Mouse (Mus musculus) regulatory T cell (primary cell): ENCODE data around the gene Nfkb1.

Experiments used
- in situ Hi-C: fragments of 300-600 bp; cut with MboI, MseI; formaldehyde crosslinking; loops from one replicate; pipeline ENCODE4 v1.15.1; 2025; ENCODE audit warnings: high pct_unique_total_duplicates

Gene Nfkb1

DNA sequence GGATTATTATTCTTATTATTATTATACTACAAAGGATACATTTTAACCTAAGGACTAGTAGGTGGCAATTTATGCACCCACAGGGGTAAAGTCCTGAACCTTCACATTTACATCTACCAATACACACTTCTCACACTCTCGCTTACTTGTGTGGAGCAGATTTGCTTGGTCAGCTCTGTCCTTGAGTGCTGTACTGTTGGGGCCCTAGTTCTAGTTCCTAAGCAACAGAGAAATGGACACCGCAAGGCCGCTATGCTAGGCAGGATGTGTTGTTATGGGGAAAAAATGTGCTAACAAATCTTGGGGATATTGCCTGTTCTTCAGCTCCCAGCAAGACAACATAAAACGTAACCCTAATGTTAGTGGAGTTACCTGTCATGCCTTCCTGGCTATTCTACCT is 99.3 kb downstream of the Nfkb1 start:
- in situ Hi-C loops, result no loop called here

DNA sequence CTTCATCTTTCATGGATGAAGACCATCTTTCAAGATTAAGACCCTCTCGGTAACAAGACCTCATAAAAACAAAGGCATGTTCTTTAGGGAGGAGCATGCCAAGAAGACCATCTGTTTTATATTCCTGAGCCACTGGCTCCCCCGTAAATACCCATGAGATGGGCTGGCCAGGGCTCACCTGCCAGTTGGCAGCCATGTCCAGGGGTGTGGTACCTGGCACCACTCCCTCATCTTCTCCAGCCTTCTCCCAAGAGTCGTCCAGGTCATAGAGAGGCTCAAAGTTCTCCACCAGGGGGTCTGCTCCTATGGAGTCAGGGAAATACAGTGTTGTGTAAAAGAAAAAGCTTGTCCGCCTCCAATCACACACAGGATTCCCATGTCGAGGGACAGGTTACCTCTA is 100.0 kb downstream of the Nfkb1 start:
- in situ Hi-C loops, result no loop called here

DNA sequence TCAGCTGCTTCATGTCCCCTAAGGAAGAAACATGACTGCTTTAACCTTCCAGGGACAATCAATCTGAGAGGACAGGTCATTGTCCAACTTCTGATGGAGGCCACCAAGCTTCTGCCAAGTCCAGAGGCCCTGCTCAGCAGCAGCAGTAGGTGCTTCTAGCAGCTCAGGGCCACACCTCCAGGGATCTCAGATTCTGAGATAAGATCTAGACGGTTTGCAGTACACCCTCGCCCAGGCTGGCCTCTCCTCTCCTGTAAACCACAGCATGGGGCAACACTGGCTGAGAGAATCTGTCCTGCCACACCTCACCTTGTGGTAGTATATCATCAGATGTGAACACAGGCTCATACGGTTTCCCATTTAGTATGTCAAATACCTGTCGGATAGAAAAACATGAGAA is 100.9 kb downstream of the Nfkb1 start:
- in situ Hi-C loops, result no loop called here

DNA sequence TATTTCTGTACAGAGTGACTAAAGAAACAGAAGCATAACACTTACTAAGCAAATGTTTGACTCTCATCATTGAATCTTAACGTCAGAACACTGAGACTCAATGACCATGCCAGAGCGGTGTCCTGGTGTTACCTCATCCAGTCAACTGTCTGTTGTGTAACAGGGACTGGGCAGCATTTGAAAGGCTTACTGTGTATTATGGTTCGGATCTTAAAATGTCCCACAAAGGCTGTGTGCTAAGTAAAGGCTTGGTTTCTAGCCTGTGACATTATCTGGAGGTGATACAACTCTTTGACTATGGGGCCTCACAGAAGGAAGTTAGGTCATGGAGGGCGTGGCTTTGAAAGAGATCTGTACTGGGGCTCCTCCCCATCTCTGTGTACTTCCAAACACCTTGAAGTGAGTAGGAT is 104.9 kb downstream of the Nfkb1 start:
- in situ Hi-C loops, result no loop called here

DNA sequence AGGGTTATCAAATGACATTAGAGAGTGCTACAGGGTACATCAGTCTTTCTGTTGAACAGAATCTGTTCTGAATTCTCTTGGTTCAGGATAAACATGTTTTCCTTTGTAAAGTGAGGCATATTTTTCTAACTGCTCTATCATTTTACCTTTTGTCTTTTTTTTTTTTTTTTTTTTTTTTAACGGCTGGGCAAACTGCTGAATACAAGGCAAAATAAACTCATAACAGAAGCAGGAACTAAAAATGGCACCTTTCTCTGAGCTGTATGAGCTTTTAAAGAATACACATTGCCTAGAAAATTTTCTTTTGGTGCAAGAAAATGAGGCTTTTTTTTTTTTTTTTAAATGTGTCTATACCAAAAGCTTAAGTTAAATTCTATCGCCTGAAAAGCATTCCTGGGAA is 105.3 kb downstream of the Nfkb1 start:
- in situ Hi-C loops, result no loop called here

GRCm38 (mm10) chr3:135585482-135585881 is 105.9 kb downstream of the Nfkb1 start:
- in situ Hi-C loops, result no loop called here

DNA sequence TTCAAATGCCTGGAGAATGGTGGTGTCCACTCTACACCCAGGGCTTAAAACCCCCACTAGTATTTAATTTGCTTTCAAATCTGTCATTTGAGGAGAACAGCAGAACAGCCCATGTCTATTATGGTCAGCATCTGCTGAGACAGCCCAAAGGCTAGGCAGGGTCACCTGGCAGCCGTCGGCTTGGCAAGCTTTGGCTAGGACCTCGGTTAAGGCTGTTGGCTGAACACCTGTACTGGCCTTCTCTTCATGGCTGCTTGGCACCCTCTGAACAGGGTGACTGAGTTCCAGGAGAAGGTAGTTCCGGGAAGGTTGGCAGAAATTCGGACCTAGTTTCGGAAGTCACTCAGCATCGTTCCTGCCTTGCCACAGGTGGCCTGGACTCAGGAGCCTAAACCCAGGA is 109.1 kb downstream of the Nfkb1 start:
- in situ Hi-C loops, result no loop called here

- in situ Hi-C loops, result no loop called here
Observed at GRCm38 (mm10) chr3:135581606-135582117, 109.7 kb downstream of the Nfkb1 start.

DNA sequence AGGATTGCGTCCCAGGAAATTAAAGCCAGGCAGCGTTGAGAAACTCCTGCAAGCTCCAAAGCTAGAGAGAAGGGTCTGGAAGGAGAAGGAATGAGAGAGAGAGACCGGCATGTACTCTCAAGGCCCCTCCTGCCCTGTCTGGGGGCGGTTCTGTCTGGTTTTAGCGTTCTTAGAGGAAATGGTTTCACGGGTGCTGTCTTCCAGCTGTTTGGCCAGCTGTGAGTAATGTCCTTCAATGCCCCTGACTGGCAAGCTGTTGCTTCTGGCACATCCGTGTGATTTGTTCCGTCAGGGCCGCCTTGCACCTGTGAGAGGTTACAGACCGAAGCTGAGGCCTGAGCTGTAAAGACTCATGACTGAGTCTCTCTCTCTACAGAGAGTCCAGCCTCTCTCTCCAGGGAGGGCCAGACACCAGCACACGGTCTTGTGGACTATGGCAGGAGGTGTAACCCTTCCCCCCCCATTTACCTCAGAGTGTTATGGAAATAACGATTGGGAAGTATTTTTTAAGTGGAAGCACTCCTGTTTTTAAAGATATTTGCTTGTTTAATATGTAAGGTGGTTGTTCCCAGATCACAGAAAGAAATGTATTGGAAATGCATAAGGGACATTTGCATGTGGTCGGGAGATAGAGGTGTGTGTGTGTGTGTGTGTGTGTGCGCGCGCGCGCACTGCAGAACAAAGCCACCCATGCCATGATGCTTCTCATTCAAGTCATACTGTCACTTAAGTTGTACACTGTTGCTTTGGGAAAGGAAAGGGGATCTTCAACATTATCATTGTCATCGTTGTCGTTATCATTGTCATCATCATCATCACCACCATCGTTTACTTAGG is 110.7 kb downstream of the Nfkb1 start:
- in situ Hi-C loops, result no loop called here

DNA sequence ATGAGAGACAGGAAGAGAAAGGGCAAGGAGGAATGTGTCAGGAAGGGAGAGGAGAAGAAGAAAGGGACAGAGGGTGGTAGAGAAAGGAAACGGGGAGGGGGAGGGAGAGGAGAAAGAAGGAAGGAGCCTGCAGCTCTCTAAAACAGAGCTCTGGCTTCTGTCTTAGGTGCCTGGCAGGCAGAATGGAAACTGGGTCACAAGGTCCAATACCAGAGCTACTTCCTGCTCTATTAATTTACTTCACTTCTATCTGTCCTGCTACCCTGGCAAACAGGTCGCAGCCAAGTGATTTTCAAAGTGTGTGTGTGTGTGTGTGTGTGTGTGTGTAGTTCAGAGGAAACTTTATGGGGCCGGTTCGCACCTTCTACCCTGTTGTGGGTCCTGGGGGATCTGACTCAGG is 112.2 kb downstream of the Nfkb1 start:
- in situ Hi-C loops, result no loop called here

- in situ Hi-C loops, result no loop called here
Observed at GRCm38 (mm10) chr3:135578588-135579140, 112.7 kb downstream of the Nfkb1 start.

- in situ Hi-C loops, result no loop called here
Observed at GRCm38 (mm10) chr3:135575126-135575525, 116.2 kb downstream of the Nfkb1 start.

DNA sequence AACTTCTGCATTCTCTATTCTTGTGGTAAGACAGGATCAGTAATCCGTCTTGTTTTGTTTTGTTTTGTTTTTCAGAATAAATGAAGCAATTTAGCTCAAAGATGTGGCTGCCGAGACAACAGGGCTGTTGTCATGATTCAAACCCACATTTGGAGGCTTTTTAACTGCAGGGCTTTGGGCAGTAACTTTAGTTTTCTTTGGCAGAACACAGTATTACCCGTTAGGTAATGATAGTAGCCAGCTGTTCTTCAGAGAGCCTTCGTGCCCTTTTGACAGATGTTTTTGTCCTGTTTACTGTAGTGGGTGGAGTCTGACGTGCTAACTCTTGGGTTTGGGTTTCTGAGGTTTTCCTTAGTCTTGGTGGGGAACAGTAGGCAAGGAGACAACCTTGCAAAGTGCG is 118.3 kb downstream of the Nfkb1 start:
- in situ Hi-C loops, result no loop called here

DNA sequence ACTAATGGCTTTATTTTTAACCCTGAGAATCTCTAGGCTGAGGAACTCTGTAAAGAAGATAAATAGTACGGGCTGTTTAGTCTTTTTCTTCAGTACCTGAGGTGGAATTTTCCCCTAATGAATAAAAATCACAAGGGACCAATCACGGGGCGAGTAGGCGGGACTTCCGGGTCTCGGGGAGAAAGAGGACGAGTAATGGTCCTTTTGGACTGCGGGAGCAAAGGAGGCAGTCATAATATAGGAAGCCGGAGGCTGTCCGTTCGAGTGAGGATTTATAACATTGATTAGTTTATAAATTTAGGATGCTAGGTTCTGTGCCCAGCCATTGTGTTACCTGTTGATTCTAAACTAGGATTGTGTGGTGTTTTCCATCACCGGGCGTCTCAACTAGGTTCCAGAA is 119.8 kb downstream of the Nfkb1 start:
- in situ Hi-C loops, result no loop called here

- in situ Hi-C loops, result no loop called here
Observed at GRCm38 (mm10) chr3:135568633-135569032, 122.7 kb downstream of the Nfkb1 start.

GRCm38 (mm10) chr3:135567888-135568287 is 123.5 kb downstream of the Nfkb1 start:
- in situ Hi-C loops, result no loop called here

GRCm38 (mm10) chr3:135565306-135565705 is 126.0 kb downstream of the Nfkb1 start:
- in situ Hi-C loops, result no loop called here

DNA sequence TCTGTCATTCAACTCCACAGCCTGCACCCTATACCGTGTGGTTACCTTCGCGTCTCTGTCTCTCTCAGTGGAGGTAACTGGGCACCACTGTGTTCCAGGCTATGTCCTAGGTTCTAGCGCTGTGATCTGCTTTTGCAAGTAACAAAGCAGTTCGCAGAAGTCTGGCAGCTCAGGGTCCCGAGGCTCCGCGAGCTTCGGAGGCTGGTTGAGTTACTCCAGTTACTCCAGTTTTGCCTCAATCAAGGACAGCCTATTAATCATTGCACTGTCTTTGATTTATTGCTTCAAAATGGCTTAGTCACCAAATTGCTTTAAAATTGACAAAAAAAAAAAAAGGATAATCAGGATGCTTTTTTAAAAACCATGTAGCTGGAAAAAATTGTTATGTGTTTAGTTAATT is 126.6 kb downstream of the Nfkb1 start:
- in situ Hi-C loops, result no loop called here

- in situ Hi-C loops, result no loop called here
Observed at GRCm38 (mm10) chr3:135563163-135563689, 128.1 kb downstream of the Nfkb1 start.

- in situ Hi-C loops, result no loop called here
Observed at GRCm38 (mm10) chr3:135562036-135562435, 129.3 kb downstream of the Nfkb1 start.

DNA sequence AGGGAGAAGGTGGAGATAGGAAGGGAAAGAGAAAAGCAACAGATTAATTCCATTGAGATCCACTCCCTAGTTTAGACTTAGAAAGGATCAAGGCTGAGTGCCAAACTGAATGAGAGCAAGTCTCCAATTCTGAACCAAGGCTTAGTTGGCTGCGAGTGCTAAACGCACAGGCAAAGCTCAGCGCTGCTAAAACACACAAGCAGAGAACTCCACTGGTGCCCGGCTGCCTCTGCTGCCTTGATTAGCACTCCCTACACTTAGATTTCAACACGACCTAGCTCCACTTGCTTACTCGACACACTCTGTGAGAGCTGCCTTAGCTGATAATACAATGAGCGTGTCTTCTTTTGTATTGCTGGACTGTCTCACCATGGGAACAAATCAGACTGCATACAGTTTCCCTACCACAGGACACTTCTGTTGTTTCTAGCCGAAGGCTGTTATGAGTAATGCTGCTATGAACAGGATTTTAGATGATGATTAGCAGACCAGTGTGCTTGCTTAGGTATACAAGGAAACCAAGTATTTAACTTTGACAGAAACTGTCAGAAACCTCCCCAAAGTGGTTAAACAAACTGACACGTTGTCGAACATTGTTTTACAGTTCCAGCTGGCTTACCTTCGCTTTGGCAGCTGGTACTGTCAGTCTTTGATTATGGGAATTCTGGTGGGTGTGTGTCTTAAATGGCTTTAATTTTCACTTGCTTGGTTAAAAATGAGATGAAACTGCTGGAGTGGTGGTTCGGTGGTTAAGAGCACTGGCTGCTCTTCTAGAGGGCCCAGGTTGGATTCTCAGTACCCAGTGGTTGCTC is 134.3 kb downstream of the Nfkb1 start:
- in situ Hi-C loops, result no loop called here

- in situ Hi-C loops, result no loop called here
Observed at GRCm38 (mm10) chr3:135556052-135556587, 135.2 kb downstream of the Nfkb1 start.
